Mouse (Mus musculus): Measurements from ENCODE around the gene Ifitm2.
A peak's percentile ranks its signal among the peaks of the same experiment; 100 is the strongest.
"Not testable (repeated sequence)": the region's sequence is repeated elsewhere in the genome, so short reads cannot be mapped to it uniquely, and the experiment has no call there.

Gene Ifitm2

GRCm38 (mm10) chr7:140955758-140956555 lies at the start of gene Ifitm2, which contains the start of gene Gm45717:
Gene Ifitm2, minus strand, starts transcription at chr7:140955987.
Gene Gm45717, minus strand, starts transcription at chr7:140955937.
- DNase-seq (ENCODE audit: low spot score): peak; percentile 32

GRCm38 (mm10) chr7:141003248-141004010 lies 47.6 kb upstream of the Ifitm2 start:
- no peak for DNase-seq (ENCODE audit: low spot score)

- DNase-seq (ENCODE audit: low spot score): no peak
Measured at GRCm38 (mm10) chr7:141000881-141001708, 45.3 kb upstream of the Ifitm2 start.

- DNase-seq (ENCODE audit: low spot score): no peak
Measured at GRCm38 (mm10) chr7:140998853-140999700, 43.3 kb upstream of the Ifitm2 start.

GRCm38 (mm10) chr7:140997817-140998216 lies 42.0 kb upstream of the Ifitm2 start:
- DNase-seq (ENCODE audit: low spot score): no peak

- DNase-seq (ENCODE audit: low spot score): no peak
Measured at GRCm38 (mm10) chr7:140991117-140991689, 35.4 kb upstream of the Ifitm2 start.

- DNase-seq (ENCODE audit: low spot score): no peak
Measured at GRCm38 (mm10) chr7:140990622-140991021, 34.8 kb upstream of the Ifitm2 start.

- DNase-seq (ENCODE audit: low spot score): no peak
Measured at GRCm38 (mm10) chr7:140990185-140990584, 34.4 kb upstream of the Ifitm2 start.

GRCm38 (mm10) chr7:140989022-140989421 lies 33.2 kb upstream of the Ifitm2 start:
- DNase-seq (ENCODE audit: low spot score): no peak

GRCm38 (mm10) chr7:140987182-140988138 lies 31.7 kb upstream of the Ifitm2 start:
- DNase-seq (ENCODE audit: low spot score): no peak

- no peak for DNase-seq (ENCODE audit: low spot score)
Measured at GRCm38 (mm10) chr7:140982971-140983370, 27.2 kb upstream of the Ifitm2 start.

- no peak for DNase-seq (ENCODE audit: low spot score)
Measured at GRCm38 (mm10) chr7:140981704-140982103, 25.9 kb upstream of the Ifitm2 start.

GRCm38 (mm10) chr7:140976720-140977119 lies 20.9 kb upstream of the Ifitm2 start:
- not testable (repeated sequence) for DNase-seq (ENCODE audit: low spot score)

- DNase-seq (ENCODE audit: low spot score): no peak
Measured at GRCm38 (mm10) chr7:140975465-140975864, 19.7 kb upstream of the Ifitm2 start.

GRCm38 (mm10) chr7:140974940-140975339 lies 19.2 kb upstream of the Ifitm2 start:
- no peak for DNase-seq (ENCODE audit: low spot score)

GRCm38 (mm10) chr7:140973396-140974165 lies 17.8 kb upstream of the Ifitm2 start:
- DNase-seq (ENCODE audit: low spot score): no peak

GRCm38 (mm10) chr7:140971479-140972171 lies 15.8 kb upstream of the Ifitm2 start:
- DNase-seq (ENCODE audit: low spot score): no peak

GRCm38 (mm10) chr7:140970931-140971330 lies 15.1 kb upstream of the Ifitm2 start:
- no peak for DNase-seq (ENCODE audit: low spot score)

Measured in c-Kit-positive CD71-positive TER-119-positive erythroid progenitor cells, embryonic 14.5 days (primary cell).